Mouse (Mus musculus): ENCODE results near the gene 2610507B11Rik.

GRCm38 (mm10) chr11:78278853-78279252 lies 17.3 kb downstream of the 2610507B11Rik start:
- TF ChIP-seq CTCF (IDR thresholded peaks at IDR 0.05; ENCODE audit: low read depth, low read length) (no peak), POLR2A (IDR thresholded peaks at IDR 0.05; ENCODE audit: insufficient read depth, low read length) (no peak), EP300 (IDR thresholded peaks at IDR 0.05; ENCODE audit: insufficient read depth, low read depth, low read length) (no peak)

All from ES-Bruce4 (cell line).